Mouse (Mus musculus) regulatory T cell (primary cell): ENCODE results near the gene Lacc1.

Experiments
- in situ Hi-C: fragments of 300-600 bp; cut with MboI, MseI; formaldehyde crosslinking; loops from one replicate; pipeline ENCODE4 v1.15.1; 2025; ENCODE audit warnings: high pct_unique_total_duplicates

Gene Lacc1

GRCm38 (mm10) chr14:76981176-76981575 lies 55.5 kb downstream of the Lacc1 start:
- in situ Hi-C loops: no loop called here

GRCm38 (mm10) chr14:76979569-76979968 lies 57.1 kb downstream of the Lacc1 start:
- in situ Hi-C loops: no loop called here
